Mouse (Mus musculus) cerebral cortex, adult 2 months (tissue): ENCODE measurements around the gene Sorcs2.

Experiments used
- WGBS: fragments of 180-500 bp; shearing (Covaris S2); methylation state at CpG from one replicate; pipeline ENCODE4 v1.1.7; 2018; 5-methylcytosine and 5-hydroxymethylcytosine counted together

Sorcs2 gene

DNA sequence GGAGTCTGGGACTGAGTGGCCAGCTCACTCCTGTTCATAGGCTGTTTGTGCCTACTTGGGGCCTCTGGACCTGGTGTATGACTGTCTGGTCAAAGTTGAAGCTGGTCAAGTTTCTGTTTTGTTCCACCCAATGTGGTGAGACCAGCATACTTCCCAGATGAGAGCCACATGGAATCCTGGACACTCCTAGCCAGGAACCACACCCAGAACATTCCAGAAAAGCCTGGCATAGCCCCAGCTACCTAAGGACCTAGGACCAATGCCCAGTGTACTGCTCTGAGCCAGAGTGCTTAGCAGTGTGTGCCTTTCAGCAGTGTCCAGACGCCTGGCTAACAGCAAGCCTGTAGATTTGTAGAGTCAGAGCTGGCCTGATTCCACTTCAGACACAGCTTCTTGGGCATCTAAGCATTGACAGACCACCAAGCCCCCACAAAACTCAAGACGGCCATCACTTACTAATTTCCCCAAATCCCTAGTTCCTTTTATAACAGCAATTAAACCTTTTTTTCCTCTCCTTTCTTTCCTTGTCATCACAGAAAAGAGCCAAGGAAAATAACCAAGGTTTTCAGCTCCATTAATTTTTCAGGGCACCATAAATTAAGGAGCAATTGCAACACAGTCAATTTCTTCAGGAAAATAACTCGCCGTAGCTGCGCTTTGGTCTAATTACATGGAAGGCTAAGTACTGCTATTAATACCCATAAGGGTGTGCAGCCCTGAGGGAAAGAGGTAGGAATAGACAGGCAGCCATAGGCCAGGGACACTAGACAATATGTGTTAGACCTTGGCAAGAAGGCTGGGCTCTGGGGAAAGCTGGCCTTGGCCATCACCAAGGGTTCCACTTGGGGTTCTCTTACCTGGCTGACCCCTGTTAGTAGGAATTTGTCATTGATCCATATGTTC lies 322.5 kb downstream of the Sorcs2 start:
- 70% methylated on average over 5 of the region's 5 CpGs for WGBS

DNA sequence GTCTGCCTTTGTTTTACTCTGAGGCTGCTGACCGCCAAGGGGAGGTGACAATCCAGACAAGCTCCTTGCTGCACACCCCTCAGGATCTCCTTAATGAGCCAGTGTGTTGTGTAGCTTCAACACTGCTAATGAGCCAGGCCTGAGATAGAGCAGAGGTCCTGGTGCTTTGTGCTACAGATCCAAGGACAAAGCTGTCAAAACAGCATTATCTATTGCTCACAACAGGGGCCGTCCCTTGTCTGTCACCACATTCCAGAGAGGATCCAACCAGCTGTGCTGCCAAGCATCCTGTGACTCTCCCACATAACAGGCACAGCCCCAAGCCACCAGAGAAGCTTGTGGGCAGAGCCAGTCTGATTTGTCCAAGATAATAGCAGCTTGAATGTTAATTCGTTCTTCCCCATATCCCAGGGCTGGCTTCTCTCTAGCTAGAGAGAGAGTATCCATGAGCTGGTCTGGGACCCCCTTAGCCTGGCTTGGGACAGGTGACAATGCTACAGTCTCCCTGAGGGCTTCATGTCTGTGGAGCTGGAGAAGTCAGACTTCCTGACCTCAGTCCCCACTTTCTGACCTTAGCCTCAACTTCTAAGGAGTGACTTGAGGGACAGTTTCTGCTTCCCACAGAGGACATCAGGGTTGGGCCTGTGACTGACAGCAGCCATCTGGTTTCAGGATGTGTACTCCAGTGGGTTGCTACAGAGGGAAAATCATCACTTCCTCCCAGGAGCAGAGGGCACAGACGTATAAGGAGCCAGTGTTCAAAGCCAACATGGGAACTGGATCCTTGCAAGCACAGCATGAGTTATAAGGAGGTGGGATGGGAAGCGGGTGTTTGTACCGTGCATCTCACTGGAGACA lies 328.2 kb downstream of the Sorcs2 start:
- 50% methylated on average over 6 of the region's 6 CpGs for WGBS

DNA sequence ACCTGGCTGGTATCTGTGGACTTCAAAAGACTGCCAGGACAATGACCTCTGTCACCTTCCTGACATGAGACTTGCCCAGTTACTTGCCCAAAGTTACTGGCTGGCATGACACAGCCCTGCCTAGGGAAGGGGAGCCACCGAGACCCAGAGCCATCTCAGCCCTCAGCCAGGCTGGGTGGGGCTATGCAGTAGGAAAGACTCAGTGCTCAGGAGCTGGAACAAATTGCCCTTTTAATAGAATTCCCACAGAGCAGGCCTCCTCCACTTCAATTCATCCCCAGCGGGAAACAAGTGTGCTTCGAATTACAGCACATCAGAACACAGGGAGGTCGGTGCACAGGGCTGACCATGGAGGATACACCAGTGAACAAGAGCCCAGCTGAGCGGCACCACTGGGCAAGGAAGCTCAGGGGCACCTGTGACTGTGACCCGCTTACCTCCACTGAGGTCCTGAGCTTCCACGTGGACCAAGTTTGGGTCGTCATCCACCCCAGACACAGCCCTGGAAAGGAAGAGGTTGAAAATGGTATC lies 330.2 kb downstream of the Sorcs2 start:
- 71% methylated on average over 8 of the region's 8 CpGs for WGBS

DNA sequence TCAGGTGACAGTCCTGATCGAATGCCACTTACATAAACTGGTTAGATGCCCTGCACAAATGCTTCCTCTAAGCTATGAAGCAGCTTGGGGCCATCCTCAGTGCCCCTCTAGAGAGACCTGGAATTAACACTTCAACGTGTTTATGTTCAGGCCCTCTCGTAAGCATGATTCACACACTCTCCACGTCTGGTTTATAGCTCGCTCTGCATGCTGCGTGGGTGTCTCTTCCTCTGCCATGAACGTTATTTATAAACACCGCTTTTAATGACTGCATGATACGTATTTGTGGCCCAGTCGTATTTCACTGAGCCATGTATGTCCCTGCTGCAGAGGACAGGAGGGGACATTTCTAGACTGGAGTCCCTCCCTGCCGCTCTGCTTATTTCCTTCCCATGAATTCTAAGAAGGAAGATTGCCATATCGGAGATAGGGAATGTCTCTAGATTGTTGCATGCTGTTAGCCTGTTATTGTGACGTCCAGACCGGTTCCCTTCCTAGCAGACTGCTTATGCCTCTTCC lies 340.1 kb downstream of the Sorcs2 start:
- 65% methylated on average over 14 of the region's 14 CpGs for WGBS

DNA sequence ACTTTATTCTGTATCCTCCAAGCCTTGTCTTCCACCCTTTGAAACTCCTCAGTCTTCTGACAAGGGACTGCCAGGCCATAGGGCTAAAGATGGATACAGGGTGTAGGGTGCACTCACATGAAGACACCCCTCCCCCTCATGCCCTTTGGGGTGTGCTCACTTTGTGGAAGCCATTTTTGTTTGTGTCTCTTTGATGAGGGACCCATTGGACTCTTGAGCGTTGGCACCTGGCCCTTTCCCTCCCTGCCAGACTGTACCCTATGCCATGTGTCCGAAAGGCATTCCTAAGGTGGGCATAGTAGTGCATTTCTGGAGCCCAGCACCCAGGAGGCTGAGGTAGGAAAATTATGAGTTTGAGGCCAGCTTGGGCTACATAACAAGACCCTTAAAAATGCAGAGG lies 341.0 kb downstream of the Sorcs2 start:
- 95% methylated on average over 2 of the region's 2 CpGs for WGBS

DNA sequence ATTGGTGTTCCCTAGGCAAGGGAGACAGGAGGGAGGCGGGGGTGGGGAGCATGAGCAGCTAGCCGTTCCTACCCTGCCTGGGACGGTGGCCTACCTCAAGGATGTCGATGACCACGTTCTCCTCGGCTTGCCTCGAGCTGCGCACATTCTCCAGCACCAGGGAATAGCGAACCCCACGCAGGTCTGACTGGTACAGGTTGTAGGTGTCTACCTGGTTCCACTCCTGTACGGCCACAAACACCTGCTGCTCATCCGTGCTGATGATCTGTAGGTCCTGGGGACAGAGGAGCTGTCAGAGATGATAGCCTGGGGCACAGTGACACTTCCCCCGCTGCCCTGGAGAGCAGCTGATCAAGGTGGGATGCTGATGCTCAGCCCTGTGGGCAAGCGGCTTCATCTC lies 342.1 kb downstream of the Sorcs2 start:
- WGBS, result 90% methylated on average over 14 of the region's 14 CpGs

DNA sequence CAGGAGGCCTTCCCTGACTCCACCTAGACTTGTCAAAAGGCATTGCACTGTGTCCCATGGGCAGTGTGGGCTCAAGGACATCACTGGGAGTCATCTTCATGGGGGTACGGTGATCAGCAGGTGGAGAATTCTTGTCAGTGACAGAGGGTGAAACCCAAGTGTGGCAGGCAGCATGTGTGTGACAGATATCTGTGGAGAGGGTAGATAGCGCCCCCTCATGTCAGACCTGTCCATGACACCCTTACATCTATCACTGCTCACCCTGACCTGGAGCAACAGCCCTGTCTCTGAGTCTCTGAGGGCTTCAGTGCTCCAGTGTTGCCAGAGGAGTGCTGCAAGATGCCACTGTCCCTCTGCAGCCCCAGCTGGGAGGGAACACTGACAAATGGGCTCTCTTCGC lies 343.4 kb downstream of the Sorcs2 start:
- 84% methylated on average over 3 of the region's 3 CpGs for WGBS

DNA sequence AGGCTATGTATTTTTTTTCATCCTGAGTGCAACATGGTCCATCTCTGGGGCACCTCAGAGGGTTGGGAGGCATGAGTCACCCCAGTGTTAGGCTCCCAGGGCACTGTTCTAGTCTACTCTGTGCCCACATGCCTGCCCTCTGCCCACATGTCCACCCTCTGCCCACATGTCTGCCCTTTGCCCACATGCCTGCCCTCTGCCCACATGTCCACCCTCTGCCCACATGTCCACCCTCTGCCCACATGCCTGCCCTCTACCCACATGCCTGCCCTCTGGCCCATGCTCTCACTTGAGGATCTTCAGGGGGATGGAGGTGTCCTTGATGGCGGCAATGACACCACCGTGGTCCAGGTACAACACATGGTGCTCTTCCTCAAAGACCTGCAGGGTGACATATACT lies 354.8 kb downstream of the Sorcs2 start:
- 95% methylated on average over 2 of the region's 2 CpGs for WGBS

DNA sequence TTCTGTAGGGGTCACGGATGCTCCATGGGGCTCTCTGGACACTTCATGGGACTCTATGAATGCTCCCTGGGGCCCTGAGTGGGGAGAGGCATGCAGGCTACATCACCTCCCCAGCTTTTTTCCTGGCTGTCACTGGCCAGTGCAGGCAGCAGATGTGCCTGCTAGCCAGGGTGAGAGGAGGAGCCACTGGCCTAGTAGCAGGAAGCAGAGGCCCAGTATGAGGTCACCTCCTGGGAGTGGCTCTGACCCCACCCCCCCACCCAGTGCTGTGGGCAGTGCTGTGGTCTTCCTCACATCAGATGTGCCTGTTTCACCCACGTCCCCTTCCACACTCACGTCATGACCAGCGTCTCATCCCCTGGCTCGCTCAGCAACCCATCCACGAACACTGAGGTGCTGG lies 356.2 kb downstream of the Sorcs2 start:
- WGBS, result 91% methylated on average over 6 of the region's 6 CpGs

DNA sequence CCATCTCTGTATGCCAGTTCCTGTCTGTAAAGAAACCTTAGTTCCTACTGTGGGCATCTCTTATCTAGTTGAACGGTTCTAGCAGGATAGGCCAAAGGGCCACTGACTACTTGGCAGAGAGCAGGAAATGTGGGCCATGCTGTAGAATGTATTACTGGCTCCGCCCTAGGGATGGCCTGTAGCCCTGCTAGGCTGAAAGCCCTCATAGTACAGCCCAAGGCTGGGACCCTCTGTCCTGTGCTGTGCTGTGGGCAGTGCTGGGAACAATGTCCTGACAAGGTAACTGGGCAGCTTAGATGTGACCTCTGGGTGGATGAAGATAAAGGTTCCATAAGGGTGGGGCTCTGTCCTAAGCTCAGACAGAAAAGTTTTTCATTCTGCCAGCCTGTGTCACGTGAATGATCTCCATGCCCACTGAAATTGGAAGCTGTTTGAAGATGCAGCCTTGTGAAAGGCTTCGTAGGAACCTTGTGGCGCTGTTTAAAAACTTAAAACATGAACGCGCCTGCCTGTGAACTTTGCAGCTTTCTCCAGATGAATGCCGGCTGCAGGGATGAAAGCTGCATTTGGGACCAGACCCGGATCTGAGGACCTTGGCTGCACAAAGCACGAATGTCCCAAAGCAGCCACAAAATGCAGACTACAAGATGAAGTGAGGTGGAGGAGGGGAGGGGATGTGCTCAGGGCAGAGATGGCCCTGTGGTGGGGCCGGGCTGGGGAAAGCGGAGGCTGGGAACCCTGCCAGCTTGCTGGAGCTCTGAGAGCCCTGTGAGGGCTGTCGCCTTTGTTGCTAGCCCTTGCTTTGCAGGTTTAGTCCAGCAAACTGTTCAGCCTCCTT lies 357.3 kb downstream of the Sorcs2 start:
- WGBS, result 63% methylated on average over 13 of the region's 13 CpGs

DNA sequence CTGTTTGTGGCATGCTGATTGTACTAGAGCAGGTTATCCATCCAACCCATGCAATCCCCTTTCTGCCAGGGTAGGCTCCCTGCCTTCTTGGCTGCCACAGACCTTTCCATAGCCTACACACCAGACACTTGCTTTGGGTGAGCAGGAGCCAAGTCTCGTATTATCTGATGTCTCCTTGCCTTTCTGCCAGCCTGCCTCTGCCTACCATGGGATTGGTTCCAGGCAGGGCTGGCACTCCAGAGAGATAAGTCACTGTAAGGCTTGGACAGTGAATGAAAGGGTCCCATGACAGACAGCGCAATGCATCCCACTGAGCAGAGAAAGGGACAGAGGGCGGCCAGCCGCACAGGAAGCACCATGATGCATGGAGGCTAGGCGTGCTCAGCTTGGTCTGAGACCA lies 358.3 kb downstream of the Sorcs2 start:
- WGBS, result 88% methylated on average over 5 of the region's 5 CpGs

DNA sequence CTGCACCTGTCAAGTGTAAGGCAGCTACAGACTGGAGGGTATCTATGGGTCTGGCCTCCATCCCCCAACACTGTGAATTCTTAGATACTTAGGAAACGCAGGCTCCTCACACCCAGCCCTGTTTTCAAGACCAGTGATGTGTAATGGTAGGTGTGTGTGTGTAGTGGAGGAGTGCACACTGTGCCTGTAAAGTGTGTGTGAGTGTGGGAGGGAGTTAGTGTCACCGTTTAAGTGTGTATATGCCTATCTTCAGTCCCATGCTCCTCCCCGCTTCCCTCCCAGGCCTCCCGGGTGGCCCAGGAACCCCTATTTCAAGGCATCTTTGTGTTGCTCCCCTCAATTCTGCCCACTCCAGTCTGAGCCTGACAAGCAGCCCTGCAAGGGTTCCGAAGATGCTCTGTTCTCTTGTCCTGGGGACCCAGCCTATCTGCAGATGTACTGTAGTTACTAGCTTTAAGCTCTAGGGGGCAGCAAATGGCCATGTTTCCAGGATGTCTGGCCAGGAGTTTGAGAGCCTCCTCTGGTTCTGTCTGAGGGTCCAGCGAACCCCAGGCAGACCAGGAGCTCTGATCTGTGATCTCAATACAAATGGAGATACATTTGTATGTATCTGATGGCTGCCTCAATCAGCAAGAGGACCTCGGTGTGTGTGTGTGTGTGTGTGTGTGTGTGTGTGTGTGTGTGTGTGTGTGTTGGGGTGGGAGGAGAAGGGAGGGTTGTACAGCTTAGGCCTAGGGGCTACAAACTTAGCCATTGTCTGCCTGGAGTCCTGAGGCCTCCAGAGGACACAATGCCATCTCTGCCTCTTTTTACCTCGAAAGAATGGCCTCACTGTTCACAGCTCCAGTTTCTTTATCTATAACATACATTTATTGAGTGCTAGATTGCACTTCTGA lies 364.2 kb downstream of the Sorcs2 start:
- 31% methylated on average over 8 of the region's 8 CpGs for whole genome bisulfite sequencing

DNA sequence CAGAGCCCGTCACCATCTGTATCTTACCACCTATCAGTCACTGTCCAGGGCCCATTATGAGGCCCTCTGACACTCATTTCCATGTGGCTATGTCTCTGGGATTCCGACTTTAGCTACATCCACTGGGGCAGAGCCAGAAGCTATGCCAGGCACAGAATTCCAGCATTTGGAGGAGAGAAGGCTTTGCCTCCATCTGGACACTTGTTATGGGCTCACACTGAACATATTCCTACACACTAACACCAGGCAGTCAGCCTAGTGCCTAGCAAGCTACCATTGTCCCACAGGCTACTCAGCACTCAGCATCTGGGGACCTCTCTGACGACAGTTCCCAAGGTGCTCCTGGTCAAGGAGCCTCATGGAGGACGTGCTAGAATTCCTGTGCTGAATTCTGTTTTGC lies 372.9 kb downstream of the Sorcs2 start:
- 68% methylated on average over 4 of the region's 4 CpGs for WGBS

DNA sequence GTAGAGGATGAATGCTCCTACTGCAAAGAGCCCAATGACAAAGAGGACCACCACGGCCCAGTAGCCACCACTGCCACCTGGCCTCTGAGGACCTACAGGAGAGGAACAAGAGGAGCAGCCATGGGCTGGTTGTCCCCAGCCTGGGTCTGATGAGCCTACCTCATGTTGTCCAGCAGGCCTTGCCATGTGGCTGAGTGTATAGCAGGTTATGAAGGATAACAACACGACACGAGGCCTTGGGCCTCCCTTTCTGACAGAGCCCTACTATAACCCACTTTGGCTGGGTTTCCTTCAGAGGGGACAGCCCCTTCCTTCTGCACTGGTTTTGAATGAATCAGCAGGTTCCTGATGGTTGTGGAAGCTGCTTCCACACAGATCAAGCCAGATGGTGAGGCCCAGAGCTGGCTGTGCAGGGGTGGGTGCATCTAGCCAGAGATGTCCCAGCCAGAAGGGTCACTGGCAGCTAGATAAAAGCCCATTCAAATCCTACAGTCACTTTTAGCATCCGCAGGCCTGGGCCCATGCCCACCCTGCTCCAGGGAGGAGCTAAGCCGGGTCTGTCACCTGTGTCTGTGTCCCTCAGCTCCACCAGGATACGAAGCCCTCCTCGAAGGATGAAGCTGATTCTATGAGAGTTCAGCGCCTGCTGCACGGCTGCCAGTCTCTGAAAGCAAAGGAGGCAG lies 373.8 kb downstream of the Sorcs2 start:
- WGBS, result 70% methylated on average over 9 of the region's 9 CpGs

DNA sequence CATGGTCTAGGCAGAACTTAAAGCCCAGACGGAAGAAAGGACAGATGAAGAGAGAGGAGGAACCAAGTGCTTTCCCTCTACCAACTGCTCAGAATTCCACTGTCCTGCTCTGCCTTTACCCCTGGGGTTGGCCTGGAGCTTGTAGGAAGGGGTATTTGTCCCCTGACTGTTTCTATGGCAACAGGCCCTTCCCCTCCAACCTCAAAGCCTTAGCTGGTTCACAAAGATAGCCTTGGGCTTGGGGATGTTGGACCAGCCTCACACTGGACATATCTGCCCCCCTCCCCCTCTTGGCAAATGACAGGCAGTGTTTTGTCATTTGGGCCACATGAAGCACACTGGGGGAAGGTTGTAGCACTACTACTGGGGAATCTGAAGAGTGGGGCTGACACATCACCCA lies 375.6 kb downstream of the Sorcs2 start:
- WGBS, result 96% methylated on average over 1 of the region's 1 CpGs

DNA sequence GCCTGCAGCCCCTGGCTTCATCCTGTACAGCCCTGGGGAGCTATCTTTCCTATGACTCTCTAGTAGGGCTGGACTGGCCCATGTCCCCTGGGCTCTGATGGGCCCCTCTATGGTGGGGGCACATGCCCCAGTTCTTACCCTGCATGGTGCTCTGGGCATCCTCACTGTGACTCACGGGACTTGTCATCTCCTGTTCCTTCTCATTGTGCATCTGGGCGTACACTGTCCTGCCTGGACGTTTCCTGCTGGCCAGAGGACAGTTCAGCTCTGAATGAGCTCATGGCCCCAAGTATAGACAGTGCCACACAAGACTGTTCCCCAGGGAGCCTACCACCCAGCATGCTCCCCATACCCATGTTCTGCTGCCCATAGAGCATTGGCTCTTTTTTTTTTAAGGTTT lies 376.8 kb downstream of the Sorcs2 start:
- WGBS, result 86% methylated on average over 3 of the region's 3 CpGs

DNA sequence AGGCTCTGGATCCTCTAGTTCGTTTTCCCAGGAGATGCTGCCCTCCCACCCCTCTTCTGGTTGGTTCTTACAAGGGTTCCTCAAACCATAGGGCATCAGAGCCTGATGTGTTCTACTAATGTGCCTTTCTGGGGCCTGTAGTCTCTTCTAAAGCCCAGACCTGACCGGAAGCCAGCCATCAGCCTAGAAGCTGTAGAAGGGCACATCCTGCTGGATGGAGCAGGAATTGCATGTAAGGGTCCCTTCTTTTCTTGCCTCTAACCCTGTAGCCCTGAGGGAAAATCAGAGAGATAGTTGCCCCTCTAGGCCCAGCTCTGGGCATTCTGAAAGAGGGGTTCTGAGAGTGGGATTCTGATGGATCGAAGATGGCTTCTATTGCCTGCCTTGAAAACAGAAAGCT lies 379.6 kb downstream of the Sorcs2 start:
- 84% methylated on average over 3 of the region's 3 CpGs for WGBS

DNA sequence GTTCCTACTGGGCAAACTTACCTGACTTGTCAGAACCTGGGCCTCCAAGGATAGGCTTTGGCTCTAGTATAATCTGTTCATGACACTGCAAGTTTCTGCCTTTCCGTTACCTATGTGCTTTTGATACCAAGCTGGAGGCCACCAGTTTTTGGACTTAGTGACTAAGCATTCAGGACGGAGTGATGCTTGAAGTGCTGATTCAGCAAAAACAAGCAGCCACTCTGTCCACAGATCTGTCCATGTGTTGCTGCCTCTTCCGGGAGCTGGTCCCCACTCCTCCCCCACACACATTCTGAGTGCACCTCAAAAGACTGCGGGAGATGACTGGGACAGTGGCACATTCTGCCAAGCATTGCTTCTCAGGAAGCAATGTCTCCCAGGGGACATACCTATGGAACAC lies 388.5 kb downstream of the Sorcs2 start:
- 70% methylated on average over 4 of the region's 4 CpGs for WGBS

DNA sequence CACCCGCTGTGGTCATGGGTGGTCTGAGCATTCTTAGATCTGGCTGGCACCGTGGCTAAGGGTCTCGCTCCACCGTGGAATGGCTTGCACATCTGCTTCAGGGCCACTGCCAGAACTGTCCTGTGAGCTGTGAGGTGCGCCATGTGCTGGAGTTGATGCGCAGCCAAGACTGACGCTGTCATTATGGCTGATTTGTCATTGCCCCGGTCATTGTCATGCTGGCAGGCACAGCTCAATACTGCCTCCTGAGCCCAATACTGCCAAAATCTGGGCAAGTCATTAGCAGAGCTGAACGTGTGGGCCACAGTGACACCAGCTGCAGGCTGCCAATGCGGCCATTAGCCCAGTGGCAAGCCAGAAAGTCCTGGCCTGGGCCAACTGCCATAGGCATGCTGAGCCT lies 390.3 kb downstream of the Sorcs2 start:
- WGBS, result 50% methylated on average over 10 of the region's 10 CpGs

DNA sequence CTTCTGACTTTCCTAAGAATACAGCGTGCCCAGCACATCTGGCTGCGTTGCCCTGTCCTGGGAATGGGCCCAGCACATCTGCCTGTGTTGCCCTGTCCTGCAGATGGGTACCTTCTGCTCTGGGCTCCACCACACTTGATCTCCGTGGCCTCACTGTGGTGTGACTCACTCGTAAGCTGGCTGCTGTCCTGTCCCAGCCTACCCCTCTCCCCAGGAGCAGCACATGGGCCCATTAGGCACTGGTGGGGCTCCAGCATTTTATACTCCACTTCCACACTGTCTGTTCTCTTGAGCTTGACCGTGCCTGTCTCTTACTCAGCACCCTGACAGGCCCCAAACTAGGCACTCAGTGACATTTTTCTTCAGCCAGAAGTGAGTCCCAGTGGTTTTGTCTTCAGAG lies 391.4 kb downstream of the Sorcs2 start:
- 74% methylated on average over 5 of the region's 5 CpGs for WGBS
